In genomic region chr8:70764676-70765075, GRCm38 (mm10) we compare ENCODE assay signal across 15 mouse cellular contexts. TPM values are rescaled to one million over a fixed set of nuclear protein-coding genes. Genes with fewer than 3 reads are reported as not detected.
DNase-seq lines count a peak whose midpoint lies in the region; ATAC-seq and TF ChIP-seq lines count a peak whose summit lies in the region.
"Had no signal": no experiment of that assay in that cellular context is flagged by ENCODE, and none has a peak within 500 bp of the region (broad histone marks: within the 10 kb centered on the region; RNA-seq: fewer than 3 reads in every experiment).

No protein-coding gene starts in this region.

- peaks cover 8% of the 10 kb centered on the region; the same call in 1 of the 2 replicates for H3K36me3 ChIP-seq in heart, embryonic 11.5 days (ENCODE audit: control insufficient read depth, insufficient read depth, low read length)
- peaks cover 13% of the 10 kb centered on the region for H3K36me3 ChIP-seq in spleen, adult 2 months (ENCODE audit: control insufficient read depth, insufficient read depth, low read length)
- H3K36me3 ChIP-seq in liver, embryonic 14.5 days (replicated peaks; ENCODE audit: control insufficient read depth, insufficient read depth, low read depth), result no peaks in the 10 kb centered on the region; the same call in 1 of the 2 replicates
- H3K36me3 ChIP-seq in forebrain, embryonic 13.5 days (ENCODE audit: poor library complexity, severe bottlenecking), result peaks cover 21% of the 10 kb centered on the region

- peak overlapping the region; percentile 14; the same call in 1 of the 2 replicates for H3K4me2 ChIP-seq in heart, embryonic 11.5 days
- H3K4me2 ChIP-seq in liver, embryonic 14.5 days (ENCODE audit: low read depth), result peak overlapping the region; percentile 99
- no peak overlapping the region for H3K4me2 ChIP-seq in forebrain, embryonic 13.5 days

- H3K9me3 ChIP-seq in heart, embryonic 11.5 days (replicated peaks; ENCODE audit: control insufficient read depth, low read length), result no peaks in the 10 kb centered on the region
- H3K9me3 ChIP-seq in liver, embryonic 14.5 days (ENCODE audit: control insufficient read depth, low read length), result no peaks in the 10 kb centered on the region
- no peaks in the 10 kb centered on the region for H3K9me3 ChIP-seq in forebrain, embryonic 13.5 days (replicated peaks)
- H3K9me3 ChIP-seq: forebrain, embryonic 10.5 days; hindbrain, embryonic 10.5 days; neural tube, embryonic 12.5 days had no signal

- no peak for TF ChIP-seq CTCF in spleen, adult 2 months (IDR thresholded peaks at IDR 0.05; ENCODE audit: extremely low read depth, insufficient read depth, insufficient read length, insufficient replicate concordance)
- TF ChIP-seq CTCF in liver, embryonic 14.5 days (IDR thresholded peaks at IDR 0.05; ENCODE audit: low read depth), result 0 out of 2 replicates have a peak, but pooled peaks have one; percentile 13

- peaks cover 29% of the 10 kb centered on the region for H3K4me1 ChIP-seq in heart, embryonic 11.5 days (ENCODE audit: control insufficient read depth, insufficient read depth, low read length)
- H3K4me1 ChIP-seq in spleen, adult 2 months (ENCODE audit: control insufficient read depth, insufficient read depth, insufficient read length), result peaks cover 38% of the 10 kb centered on the region
- H3K4me1 ChIP-seq in liver, embryonic 14.5 days (replicated peaks; ENCODE audit: control insufficient read depth in 2 of 2, insufficient read depth in 2 of 2, low read length in 1 of 2), result peaks cover 63 to 65% of the 10 kb centered on the region in 2 experiments
- peaks cover 25% of the 10 kb centered on the region for H3K4me1 ChIP-seq in forebrain, embryonic 13.5 days

- peaks cover 2% of the 10 kb centered on the region; the same call in 1 of the 2 replicates for H3K27me3 ChIP-seq in heart, embryonic 11.5 days (ENCODE audit: control insufficient read depth, insufficient read depth, low read length)
- H3K27me3 ChIP-seq in spleen, adult 2 months (ENCODE audit: control insufficient read depth, insufficient read depth, low read length), result no peaks in the 10 kb centered on the region
- no peaks in the 10 kb centered on the region for H3K27me3 ChIP-seq in liver, embryonic 14.5 days (ENCODE audit: control insufficient read depth, insufficient read depth, low read length)
- peaks cover 10% of the 10 kb centered on the region; the same call in 1 of the 2 replicates for H3K27me3 ChIP-seq in forebrain, embryonic 13.5 days

- no peak for TF ChIP-seq EP300 in liver, embryonic 14.5 days (IDR thresholded peaks at IDR 0.05; ENCODE audit: low read depth)

- no peak for TF ChIP-seq POLR2A in spleen, adult 2 months (IDR thresholded peaks at IDR 0.05; ENCODE audit: low read depth, low read length)

- 90% methylated on average over 13 of the region's 13 CpGs for WGBS in heart, embryonic 11.5 days (ENCODE audit: insufficient replicate concordance)
- 92% methylated on average over 13 of the region's 13 CpGs for WGBS in spleen, adult 2 months
- WGBS in liver, embryonic 14.5 days (ENCODE audit: insufficient replicate concordance), result 76% methylated on average over 13 of the region's 13 CpGs
- whole genome bisulfite sequencing in forebrain, embryonic 13.5 days, result 93% methylated on average over 13 of the region's 13 CpGs

- no peak for ATAC-seq in heart, embryonic 11.5 days (replicated peaks; ENCODE audit: insufficient number of reproducible peaks, low FRiP score, low TSS enrichment)
- no peak for ATAC-seq in liver, embryonic 14.5 days (ENCODE audit: insufficient read depth)
- no peak for ATAC-seq in forebrain, embryonic 13.5 days

- H3K9ac ChIP-seq in heart, embryonic 11.5 days (ENCODE audit: low read depth, low read length), result no peak overlapping the region
- H3K9ac ChIP-seq in liver, embryonic 14.5 days (replicated peaks), result peak overlapping the region; percentile 51
- H3K9ac ChIP-seq in forebrain, embryonic 13.5 days, result no peak overlapping the region
- H3K9ac ChIP-seq: neural tube, embryonic 12.5 days had no signal

- intact Hi-C loops in gastrocnemius, postnatal 36 days (cut with DNase I), result no loop called here

- H3K27ac ChIP-seq in heart, embryonic 11.5 days (ENCODE audit: low read depth, low read length), result 0 out of 2 replicates have a peak overlapping the region, but pooled peaks have one; percentile 22
- peak overlapping the region; percentile 66 for H3K27ac ChIP-seq in spleen, adult 2 months (ENCODE audit: insufficient read depth, low read length)
- peak overlapping the region; percentile 85 for H3K27ac ChIP-seq in liver, embryonic 14.5 days
- no peak overlapping the region for H3K27ac ChIP-seq in forebrain, embryonic 13.5 days
- H3K27ac ChIP-seq: heart, adult 2 months; hindbrain, embryonic 10.5 days; layer of hippocampus, adult 2 months; neural tube, embryonic 12.5 days had no signal

- no peak for DNase-seq in heart, adult 11 months
- DNase-seq in spleen, adult 2 months (ENCODE audit: low read depth in 1 of 2, low spot score in 2 of 2), result no peak
- DNase-seq in spleen, postnatal 4 days (ENCODE audit: low spot score in 2 of 2), result no peak
- no peak for DNase-seq in liver, embryonic 14.5 days (ENCODE audit: low read depth in 3 of 3, low spot score in 3 of 3)
- DNase-seq in gastrocnemius, postnatal 36 days, result no peak
- DNase-seq in lung, postnatal 4 days, result no peak
- DNase-seq: heart, adult 2 months; kidney, adult 18-20 months had no signal

- H3K4me3 ChIP-seq in heart, embryonic 11.5 days (ENCODE audit: low read depth, low read length), result no peak overlapping the region
- peak overlapping the region; percentile 69; the same call in 1 of the 2 replicates for H3K4me3 ChIP-seq in spleen, adult 2 months (ENCODE audit: extremely low read depth, insufficient read depth, insufficient read length)
- no peak overlapping the region; a peak in 1 of 4 replicates for H3K4me3 ChIP-seq in liver, embryonic 14.5 days (ENCODE audit: insufficient read depth in 1 of 2, low read depth in 2 of 2, low read length in 2 of 2)
- H3K4me3 ChIP-seq in forebrain, embryonic 13.5 days, result no peak overlapping the region
- H3K4me3 ChIP-seq: heart, adult 2 months; layer of hippocampus, adult 2 months; neural tube, embryonic 12.5 days had no signal

RNA-seq across cellular contexts. Expression of gene Mpv17l2, which starts 3.9 kb away (rescaled TPM):
- 42.5 and 42.6 TPM in 2 replicates for polyA plus RNA-seq in heart, embryonic 11.5 days (2014; fragmentation: Nextera tagmentation; extraction: Ambion mirVana)
- 37.3 and 69.8 TPM in 2 replicates for polyA plus RNA-seq in spleen, adult 2 months (2012; rRNA removed)
- 25.3 and 28.5 TPM in 2 replicates for polyA plus RNA-seq in liver, embryonic 14.5 days (2012; rRNA removed)
- 39.8 and 41.5 TPM in 2 replicates for polyA plus RNA-seq in liver, embryonic 14.5 days (2014; fragmentation: Nextera tagmentation; extraction: Ambion mirVana)
- total RNA-seq in gastrocnemius, postnatal 36 days (2021), result 10 to 100 TPM; 20.7 to 21.4 TPM
- 44.8 and 48.0 TPM in 2 replicates for polyA plus RNA-seq in forebrain, embryonic 13.5 days (2015; fragmentation: Nextera tagmentation; extraction: Ambion mirVana)

RNA-seq across cellular contexts. Expression of gene Rab3a, which starts 10.2 kb away (rescaled TPM):
- polyA plus RNA-seq in heart, embryonic 11.5 days (2014; fragmentation: Nextera tagmentation; extraction: Ambion mirVana), result 16.2 and 21.3 TPM in 2 replicates
- 12.1 and 17.7 TPM in 2 replicates for polyA plus RNA-seq in spleen, adult 2 months (2012; rRNA removed)
- polyA plus RNA-seq in liver, embryonic 14.5 days (2012; rRNA removed), result 2.7 and 3.2 TPM in 2 replicates
- polyA plus RNA-seq in liver, embryonic 14.5 days (2014; fragmentation: Nextera tagmentation; extraction: Ambion mirVana), result 1.6 and 2.4 TPM in 2 replicates
- 10 to 100 TPM; 36.8 to 37.3 TPM for total RNA-seq in gastrocnemius, postnatal 36 days (2021)
- polyA plus RNA-seq in forebrain, embryonic 13.5 days (2015; fragmentation: Nextera tagmentation; extraction: Ambion mirVana), result 180 and 188 TPM in 2 replicates

RNA-seq across cellular contexts. Expression of gene Pik3r2, which starts 11.8 kb away (rescaled TPM):
- polyA plus RNA-seq in heart, embryonic 11.5 days (2014; fragmentation: Nextera tagmentation; extraction: Ambion mirVana), result 21.5 and 23.1 TPM in 2 replicates
- 56.3 and 90.3 TPM in 2 replicates for polyA plus RNA-seq in spleen, adult 2 months (2012; rRNA removed)
- polyA plus RNA-seq in liver, embryonic 14.5 days (2012; rRNA removed), result 13.2 and 17.5 TPM in 2 replicates
- 8.2 and 12.0 TPM in 2 replicates for polyA plus RNA-seq in liver, embryonic 14.5 days (2014; fragmentation: Nextera tagmentation; extraction: Ambion mirVana)
- 10 to 100 TPM; 14.3 to 16.1 TPM for total RNA-seq in gastrocnemius, postnatal 36 days (2021)
- 84.3 and 84.6 TPM in 2 replicates for polyA plus RNA-seq in forebrain, embryonic 13.5 days (2015; fragmentation: Nextera tagmentation; extraction: Ambion mirVana)

RNA-seq across cellular contexts. Expression of gene Mast3, which starts 40.2 kb away (rescaled TPM):
- polyA plus RNA-seq in heart, embryonic 11.5 days (2014; fragmentation: Nextera tagmentation; extraction: Ambion mirVana), result 7.8 and 8.5 TPM in 2 replicates
- 175 and 297 TPM in 2 replicates for polyA plus RNA-seq in spleen, adult 2 months (2012; rRNA removed)
- 11.1 and 13.0 TPM in 2 replicates for polyA plus RNA-seq in liver, embryonic 14.5 days (2012; rRNA removed)
- polyA plus RNA-seq in liver, embryonic 14.5 days (2014; fragmentation: Nextera tagmentation; extraction: Ambion mirVana), result 5.4 and 6.3 TPM in 2 replicates
- 1 to 10 TPM; 2.9 to 4.1 TPM for total RNA-seq in gastrocnemius, postnatal 36 days (2021)
- polyA plus RNA-seq in forebrain, embryonic 13.5 days (2015; fragmentation: Nextera tagmentation; extraction: Ambion mirVana), result 15.8 and 16.0 TPM in 2 replicates

RNA-seq across cellular contexts. Expression of gene Pde4c, which starts 41.2 kb away (rescaled TPM):
- not detected in 2 replicates for polyA plus RNA-seq in heart, embryonic 11.5 days (2014; fragmentation: Nextera tagmentation; extraction: Ambion mirVana)
- 2.8 and 3.6 TPM in 2 replicates for polyA plus RNA-seq in spleen, adult 2 months (2012; rRNA removed)
- 1.6 TPM in 2 replicates for polyA plus RNA-seq in liver, embryonic 14.5 days (2012; rRNA removed)
- 0.34 and 0.74 TPM in 2 replicates for polyA plus RNA-seq in liver, embryonic 14.5 days (2014; fragmentation: Nextera tagmentation; extraction: Ambion mirVana)
- 1 to 10 TPM; 1.9 to 2.1 TPM for total RNA-seq in gastrocnemius, postnatal 36 days (2021)
- 0.10 TPM in 1 of 2 replicates, not detected in the other for polyA plus RNA-seq in forebrain, embryonic 13.5 days (2015; fragmentation: Nextera tagmentation; extraction: Ambion mirVana)
- total RNA-seq: megakaryocyte, adult 5-6 weeks had no signal
